ENCODE assay signal across 24 mouse cellular contexts in genomic region chr16:39123445-39123952, GRCm38 (mm10).
DNase-seq lines count a peak whose midpoint lies in the region; ATAC-seq and TF ChIP-seq lines count a peak whose summit lies in the region.
"Had no signal": no experiment of that assay in that cellular context is flagged by ENCODE, and none has a peak within 500 bp of the region (broad histone marks: within the 10 kb centered on the region; RNA-seq: fewer than 3 reads in every experiment).

No protein-coding gene starts in this region.

- no peaks in the 10 kb centered on the region for H3K9me3 ChIP-seq in hindbrain, embryonic 13.5 days
- no peaks in the 10 kb centered on the region for H3K9me3 ChIP-seq in hindbrain, embryonic 11.5 days (ENCODE audit: control insufficient read depth, low read length)
- no peaks in the 10 kb centered on the region for H3K9me3 ChIP-seq in lung, postnatal 0 days (ENCODE audit: low read length)
- no peaks in the 10 kb centered on the region for H3K9me3 ChIP-seq in limb, embryonic 14.5 days (ENCODE audit: control insufficient read depth, low read length)
- H3K9me3 ChIP-seq: forebrain, embryonic 10.5 days; heart, embryonic 12.5 days; intestine, embryonic 15.5 days; kidney, embryonic 15.5 days; liver, embryonic 12.5 days; midbrain, embryonic 12.5 days; neural tube, embryonic 13.5 days had no signal

- no peak for TF ChIP-seq CTCF in lung, postnatal 0 days (IDR thresholded peaks at IDR 0.05)
- TF ChIP-seq CTCF in lung, adult 2 months (IDR thresholded peaks at IDR 0.05; ENCODE audit: insufficient read depth, low read length): no peak

- H3K36me3 ChIP-seq in hindbrain, embryonic 13.5 days: no peaks in the 10 kb centered on the region
- H3K36me3 ChIP-seq in hindbrain, embryonic 11.5 days (ENCODE audit: control insufficient read depth, insufficient read depth, low read length): no peaks in the 10 kb centered on the region
- H3K36me3 ChIP-seq in lung, postnatal 0 days (ENCODE audit: insufficient read depth, low read length): no peaks in the 10 kb centered on the region
- H3K36me3 ChIP-seq in limb, embryonic 14.5 days (ENCODE audit: control insufficient read depth, insufficient read depth, low read length): no peaks in the 10 kb centered on the region
- H3K36me3 ChIP-seq: forebrain, embryonic 10.5 days; heart, embryonic 12.5 days; intestine, embryonic 15.5 days; kidney, embryonic 15.5 days; liver, embryonic 12.5 days; midbrain, embryonic 12.5 days; neural tube, embryonic 13.5 days had no signal

- WGBS in hindbrain, embryonic 13.5 days: 83% methylated on average over 8 of the region's 8 CpGs
- 73% methylated on average over 8 of the region's 8 CpGs for WGBS in hindbrain, embryonic 11.5 days
- WGBS in lung, postnatal 0 days: 37% methylated on average over 8 of the region's 8 CpGs
- WGBS in lung, adult 2 months: 49% methylated on average over 8 of the region's 8 CpGs
- WGBS in limb, embryonic 14.5 days: 40% methylated on average over 8 of the region's 8 CpGs

- 0 out of 2 replicates have a peak overlapping the region, but pooled peaks have one; percentile 23 for H3K27ac ChIP-seq in hindbrain, embryonic 13.5 days
- no peak overlapping the region for H3K27ac ChIP-seq in hindbrain, embryonic 11.5 days (ENCODE audit: low read depth, low read length)
- no peak overlapping the region for H3K27ac ChIP-seq in lung, postnatal 0 days (ENCODE audit: low read length)
- H3K27ac ChIP-seq in limb, embryonic 14.5 days (replicated peaks; ENCODE audit: low read depth, low read length): no peak overlapping the region
- H3K27ac ChIP-seq: forebrain, embryonic 10.5 days; gastrocnemius, adult 2 months; hindbrain, embryonic 14.5 days; intestine, embryonic 15.5 days; kidney, embryonic 15.5 days; layer of hippocampus, adult 2 months; liver, embryonic 12.5 days; midbrain, embryonic 12.5 days; neural tube, embryonic 13.5 days had no signal

- TF ChIP-seq EP300 in lung, postnatal 0 days (IDR thresholded peaks at IDR 0.05): no peak

- no peak for TF ChIP-seq POLR2A in lung, adult 2 months (IDR thresholded peaks at IDR 0.05; ENCODE audit: borderline replicate concordance, extremely low read depth, low read depth, low read length)
- no peak for TF ChIP-seq POLR2A in limb, embryonic 14.5 days (IDR thresholded peaks at IDR 0.05; ENCODE audit: borderline replicate concordance, extremely low read depth, insufficient read depth, insufficient read length)

- no peaks in the 10 kb centered on the region for H3K27me3 ChIP-seq in hindbrain, embryonic 13.5 days
- no peaks in the 10 kb centered on the region for H3K27me3 ChIP-seq in hindbrain, embryonic 11.5 days (ENCODE audit: control insufficient read depth, insufficient read depth, low read length)
- no peaks in the 10 kb centered on the region for H3K27me3 ChIP-seq in lung, postnatal 0 days (replicated peaks; ENCODE audit: insufficient read depth, low read length)
- no peaks in the 10 kb centered on the region for H3K27me3 ChIP-seq in limb, embryonic 14.5 days (ENCODE audit: control insufficient read depth, insufficient read depth, low read length)
- H3K27me3 ChIP-seq: heart, embryonic 12.5 days; intestine, embryonic 15.5 days; kidney, embryonic 15.5 days; liver, embryonic 12.5 days; neural tube, embryonic 13.5 days had no signal

- H3K4me1 ChIP-seq in hindbrain, embryonic 13.5 days (replicated peaks): peaks cover 4% of the 10 kb centered on the region
- H3K4me1 ChIP-seq in hindbrain, embryonic 11.5 days (replicated peaks; ENCODE audit: control insufficient read depth, insufficient read depth, low read length): no peaks in the 10 kb centered on the region
- H3K4me1 ChIP-seq in lung, postnatal 0 days (ENCODE audit: insufficient read depth, low read depth, low read length): no peaks in the 10 kb centered on the region
- no peaks in the 10 kb centered on the region for H3K4me1 ChIP-seq in lung, adult 2 months (ENCODE audit: control insufficient read depth, insufficient read depth, low read length)
- peaks cover 8% of the 10 kb centered on the region; the same call in 1 of the 2 replicates for H3K4me1 ChIP-seq in limb, embryonic 14.5 days (ENCODE audit: control insufficient read depth, insufficient read depth, low read length)
- H3K4me1 ChIP-seq: intestine, embryonic 15.5 days; liver, embryonic 12.5 days had no signal

- no peak overlapping the region for H3K9ac ChIP-seq in hindbrain, embryonic 13.5 days
- H3K9ac ChIP-seq in hindbrain, embryonic 11.5 days (ENCODE audit: low read depth, low read length): no peak overlapping the region
- H3K9ac ChIP-seq in lung, postnatal 0 days (replicated peaks; ENCODE audit: low read depth): no peak overlapping the region
- H3K9ac ChIP-seq in limb, embryonic 14.5 days (ENCODE audit: low read depth, low read length, severe bottlenecking): no peak overlapping the region
- H3K9ac ChIP-seq: heart, embryonic 12.5 days; hindbrain, embryonic 14.5 days; intestine, embryonic 15.5 days; kidney, embryonic 15.5 days; liver, embryonic 12.5 days; midbrain, embryonic 12.5 days; neural tube, embryonic 13.5 days had no signal

- no peak overlapping the region for H3K4me3 ChIP-seq in hindbrain, embryonic 13.5 days
- H3K4me3 ChIP-seq in hindbrain, embryonic 11.5 days (ENCODE audit: low read depth, low read length): no peak overlapping the region
- H3K4me3 ChIP-seq in lung, postnatal 0 days (ENCODE audit: low read depth, low read length): no peak overlapping the region
- no peak overlapping the region for H3K4me3 ChIP-seq in lung, adult 2 months (replicated peaks; ENCODE audit: extremely low read depth, low read depth, low read length)
- no peak overlapping the region for H3K4me3 ChIP-seq in limb, embryonic 14.5 days (replicated peaks; ENCODE audit: low read length)
- H3K4me3 ChIP-seq: forebrain, embryonic 10.5 days; gastrocnemius, adult 2 months; heart, embryonic 12.5 days; intestine, embryonic 15.5 days; kidney, embryonic 15.5 days; layer of hippocampus, adult 2 months; liver, embryonic 12.5 days; midbrain, embryonic 12.5 days; neural tube, embryonic 13.5 days had no signal

- no peak for DNase-seq in hindbrain, embryonic 11.5 days (ENCODE audit: low spot score)
- peak; percentile 54 for DNase-seq in lung, postnatal 0 days (ENCODE audit: low spot score)
- DNase-seq in lung, adult 2 months: no peak
- peak; percentile 6 to 19 for DNase-seq in adrenal gland, postnatal 36 days
- DNase-seq in limb, embryonic 14.5 days (ENCODE audit: low spot score): no peak
- no peak for DNase-seq in gastrocnemius, adult 18-20 months (ENCODE audit: low spot score)
- DNase-seq in thymus, adult 18-20 months: no peak
- DNase-seq: B cell, adult 2 months; cerebellum, adult 9-10 months; gastrocnemius, adult 2 months; heart, postnatal 14 days; left cerebral cortex, postnatal 4 days; spleen, adult 18-20 months; thymus, postnatal 36 days had no signal

- ATAC-seq in hindbrain, embryonic 13.5 days (ENCODE audit: low FRiP score): no peak
- ATAC-seq in hindbrain, embryonic 11.5 days (ENCODE audit: low FRiP score): no peak
- peak; percentile 33 for ATAC-seq in lung, postnatal 0 days
- ATAC-seq in limb, embryonic 14.5 days (ENCODE audit: low FRiP score, low read depth): peak; percentile 34; the same call in 1 of the 2 replicates
- ATAC-seq: intestine, embryonic 15.5 days; liver, embryonic 12.5 days had no signal

- no peak overlapping the region for H3K4me2 ChIP-seq in hindbrain, embryonic 13.5 days
- no peak overlapping the region for H3K4me2 ChIP-seq in hindbrain, embryonic 11.5 days (replicated peaks; ENCODE audit: low read depth, low read length)
- H3K4me2 ChIP-seq in lung, postnatal 0 days (replicated peaks; ENCODE audit: low read depth, low read length): peak overlapping the region; percentile 33
- no peak overlapping the region for H3K4me2 ChIP-seq in limb, embryonic 14.5 days (replicated peaks; ENCODE audit: low read depth, low read length, severe bottlenecking)
- H3K4me2 ChIP-seq: heart, embryonic 12.5 days; hindbrain, embryonic 14.5 days; intestine, embryonic 15.5 days; kidney, embryonic 15.5 days; liver, embryonic 12.5 days; midbrain, embryonic 12.5 days; neural tube, embryonic 13.5 days had no signal

Comparison
In these comparisons a context has a peak if more than half of its experiments do, and no peak if none do; other contexts are left out.
1. DNase-seq: peak in lung, postnatal 0 days (single experiment) and adrenal gland, postnatal 36 days (2 of 2); none in hindbrain, embryonic 11.5 days (single experiment), lung, adult 2 months (single experiment), limb, embryonic 14.5 days (single experiment), gastrocnemius, adult 18-20 months (single experiment) and thymus, adult 18-20 months (0 of 2).
2. ATAC-seq: peak in lung, postnatal 0 days (single experiment) and limb, embryonic 14.5 days (single experiment); none in hindbrain, embryonic 13.5 days (single experiment) and hindbrain, embryonic 11.5 days (single experiment).